Mouse (Mus musculus) lung, postnatal 0 days (tissue): ENCODE measurements around the gene Mia. TPM values are rescaled to one million over a fixed set of nuclear protein-coding genes. Genes with fewer than 3 reads are reported as not detected.

Experiments used
- ATAC-seq: fragments of 200-750 bp; cut with Nextera tagmentation; 2 replicates; pipeline ENCODE4 v1.8.0; 2017; ENCODE audit warnings: moderate library complexity
- DNase-seq: peaks from one replicate; pipeline ENCODE4 v3.0.0-alpha.2; 2016; ENCODE audit warnings: low spot score
- H3K27ac ChIP-seq: fragments of 300-500 bp; sonication (generic); 2 replicates; pipeline ENCODE4 v1.5.1; 2014; ENCODE audit warnings: antibody characterized with exemption, mild to moderate bottlenecking, low read length, mixed read lengths
- H3K27me3 ChIP-seq: fragments of 300-500 bp; sonication (generic); replicated peaks from 2 replicates; pipeline ENCODE4 v1.6.1; 2014; ENCODE audit warnings: low read length, mixed read lengths; ENCODE audit not compliant: insufficient read depth
- H3K36me3 ChIP-seq: fragments of 300-500 bp; sonication (generic); 2 replicates; pipeline ENCODE4 v1.6.1; 2014; ENCODE audit warnings: low read length, mixed read lengths; ENCODE audit not compliant: insufficient read depth
- H3K4me1 ChIP-seq: fragments of 300-500 bp; sonication (generic); 2 replicates; pipeline ENCODE4 v1.6.1; 2014; ENCODE audit warnings: antibody characterized with exemption, low read depth, low read length, mixed read lengths; ENCODE audit not compliant: insufficient read depth
- H3K4me2 ChIP-seq: fragments of 300-500 bp; sonication (generic); replicated peaks from 2 replicates; pipeline ENCODE4 v1.6.1; 2014; ENCODE audit warnings: low read depth, mild to moderate bottlenecking, low read length, moderate library complexity, mixed read lengths
- H3K4me3 ChIP-seq: fragments of 300-500 bp; sonication (generic); 2 replicates; pipeline ENCODE4 v1.5.1; 2014; ENCODE audit warnings: low read depth, low read length
- H3K9ac ChIP-seq: fragments of 300-500 bp; sonication (generic); replicated peaks from 2 replicates; pipeline ENCODE4 v1.6.1; 2014; ENCODE audit warnings: low read depth, mild to moderate bottlenecking
- H3K9me3 ChIP-seq: fragments of 300-500 bp; sonication (generic); 2 replicates; pipeline ENCODE4 v1.6.1; 2016; ENCODE audit warnings: low read length, mixed read lengths
- CTCF ChIP-seq: IDR thresholded peaks from 2 replicates; pipeline ENCODE4 v1.5.1; 2016; ENCODE audit warnings: antibody characterized with exemption, mild to moderate bottlenecking
- EP300 ChIP-seq: IDR thresholded peaks from 2 replicates; pipeline ENCODE4 v1.6.1; 2016; ENCODE audit warnings: antibody characterized with exemption, mild to moderate bottlenecking, control low read depth
- WGBS: fragments of 180-500 bp; shearing (Covaris S2); extraction: QIAGEN DNeasy Blood & Tissue Kit; methylation state at CpG from one replicate; pipeline ENCODE4 v1.1.7; 2014; 5-methylcytosine and 5-hydroxymethylcytosine counted together
- polyA plus RNA-seq: library from polyadenylated mRNA; unstranded; fragments of >200 nt; fragmentation: Nextera tagmentation; extraction: Ambion mirVana; gene quantifications from 2 replicates; pipeline ENCODE4 v1.2.1, GENCODE M21; 2015

Gene Mia
- polyA plus RNA-seq, 1 experiment from 2014 or later = 31.5 TPM

DNA sequence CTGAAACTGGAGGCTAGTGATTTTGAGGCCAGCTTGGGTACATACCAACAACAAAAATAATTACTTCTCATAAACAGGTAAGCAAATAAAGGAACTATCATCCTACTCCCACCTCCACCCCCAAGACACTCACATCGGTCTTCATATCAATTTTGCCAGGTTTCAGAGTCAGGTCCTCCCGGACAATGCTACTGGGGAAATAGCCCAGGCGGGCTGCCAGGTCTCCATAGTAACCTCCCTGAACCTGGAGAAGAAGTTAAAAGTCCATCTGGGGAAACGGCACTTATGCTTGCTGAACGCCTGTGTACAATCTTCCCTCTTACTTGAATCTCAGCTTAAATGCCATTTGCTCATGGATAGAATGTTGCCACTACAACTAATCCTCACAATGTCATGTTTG is 921 bp downstream of the Mia start:
- Histone ChIP-seq H3K4me3 (no peak overlapping the region), H3K9me3 (no peaks in the 10 kb centered on the region), H3K4me1 (peaks cover 8% of the 10 kb centered on the region; the same call in 1 of the 2 replicates), H3K36me3 (no peaks in the 10 kb centered on the region), H3K9ac (no peak overlapping the region), H3K27ac (peak overlapping the region; percentile 59; the same call in 1 of the 2 replicates), H3K27me3 (no peaks in the 10 kb centered on the region), H3K4me2 (no peak overlapping the region)
- DNase-seq = peak; percentile 62
- no peak for TF ChIP-seq EP300
- no peak for TF ChIP-seq CTCF
- no peak for ATAC-seq
- 28% methylated on average over 5 of the region's 5 CpGs for WGBS

DNA sequence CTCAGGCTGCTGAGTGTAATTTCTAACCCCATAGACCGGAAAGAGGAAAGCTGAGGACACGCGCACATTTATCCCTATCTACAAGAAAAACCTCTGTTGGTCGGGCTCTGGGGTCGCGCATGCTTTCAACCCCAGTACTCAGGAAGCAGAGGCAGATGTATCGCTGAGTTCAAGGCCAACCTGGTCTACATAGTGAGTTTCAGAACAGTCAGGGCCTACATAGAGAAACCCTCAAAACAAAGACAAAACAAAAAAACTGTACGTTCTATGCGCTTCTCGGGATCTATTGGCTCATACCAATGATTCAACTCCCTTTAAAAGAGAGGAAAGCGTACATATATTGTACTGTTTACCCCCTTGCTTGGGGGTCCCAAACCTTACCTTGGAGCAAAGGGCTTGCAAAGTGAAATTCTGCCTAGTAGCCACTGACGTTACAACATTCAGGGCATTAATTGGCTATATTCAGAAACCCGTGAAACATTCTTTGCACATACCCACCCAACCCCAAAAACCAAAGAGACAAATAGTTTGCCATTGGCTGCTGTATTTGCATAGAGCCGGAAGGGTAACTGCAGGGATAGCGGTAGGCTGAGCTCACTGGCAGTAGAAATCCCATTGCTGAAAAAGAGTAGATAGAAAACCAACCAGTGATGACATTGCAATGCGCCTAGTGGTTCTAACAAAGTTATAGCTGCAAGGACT is 1.6 kb downstream of the Mia start:
- TF ChIP-seq EP300 = no peak; the same call in 1 of the 2 replicates
- no peak for TF ChIP-seq CTCF
- peak overlapping the region; percentile 75 for H3K4me3 ChIP-seq
- DNase-seq = no peak
- peak overlapping the region; percentile 53 for H3K4me2 ChIP-seq
- peak overlapping the region; percentile 94 for H3K27ac ChIP-seq
- ATAC-seq = no peak
- no peak overlapping the region for H3K9ac ChIP-seq
- 0 out of 2 replicates have a peak, but pooled peaks cover under 1% of the 10 kb centered on the region for H3K36me3 ChIP-seq
- WGBS = 35% methylated on average over 16 of the region's 16 CpGs
- no peaks in the 10 kb centered on the region for H3K9me3 ChIP-seq
- peaks cover 8% of the 10 kb centered on the region; the same call in 1 of the 2 replicates for H3K4me1 ChIP-seq
- no peaks in the 10 kb centered on the region for H3K27me3 ChIP-seq

DNA sequence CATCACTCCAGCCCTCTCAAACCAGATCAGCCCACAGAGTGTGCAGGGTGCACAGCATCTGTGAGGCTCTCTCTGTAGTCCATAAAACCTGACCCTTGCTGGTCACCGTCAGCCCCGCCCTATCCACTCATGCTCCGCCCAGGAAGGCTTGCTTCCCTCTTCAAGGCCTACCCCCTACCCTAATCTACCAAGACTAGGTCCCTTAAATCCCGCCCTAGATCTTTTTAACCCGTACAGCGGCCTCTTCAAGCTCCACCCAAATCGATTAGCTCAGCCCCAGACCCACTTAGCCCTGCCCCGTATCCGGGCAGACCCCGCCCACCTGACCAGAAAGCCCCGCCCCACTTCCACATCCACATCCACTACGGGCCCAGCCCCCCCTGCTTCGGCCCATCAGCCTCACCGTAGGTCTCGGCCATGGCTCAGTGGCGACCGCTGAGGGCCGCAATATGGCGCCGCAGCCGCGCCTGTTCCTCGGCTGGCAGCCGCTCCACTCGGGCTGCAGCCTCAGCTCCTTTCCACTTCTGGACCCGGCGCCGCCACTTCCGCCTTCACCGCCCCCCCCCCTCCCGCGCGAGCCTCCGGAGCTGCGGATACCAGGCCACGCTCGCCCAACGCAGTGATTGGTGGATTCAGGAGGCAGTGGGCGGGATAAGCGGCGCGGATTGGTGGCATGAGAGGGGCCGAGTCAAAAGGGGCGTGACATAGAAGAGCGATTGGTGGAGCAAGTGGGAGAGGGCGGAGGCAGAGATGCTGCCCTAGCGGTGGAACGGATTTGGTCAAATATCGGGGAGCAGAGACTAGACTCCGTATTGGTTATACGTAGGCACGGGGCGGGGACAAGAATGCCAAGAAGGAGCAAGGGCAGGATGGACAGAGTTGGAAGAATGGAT is 2.4 kb downstream of the Mia start, which contains the start of gene Rab4b:
Gene Rab4b, minus strand, starts transcription at position 573 of the 893 bp plus-strand sequence.
- WGBS = under 1% methylated on average over 49 of the region's 53 CpGs
- peak within 1 kb of the TSS; percentile 53 for H3K4me2 ChIP-seq

DNA sequence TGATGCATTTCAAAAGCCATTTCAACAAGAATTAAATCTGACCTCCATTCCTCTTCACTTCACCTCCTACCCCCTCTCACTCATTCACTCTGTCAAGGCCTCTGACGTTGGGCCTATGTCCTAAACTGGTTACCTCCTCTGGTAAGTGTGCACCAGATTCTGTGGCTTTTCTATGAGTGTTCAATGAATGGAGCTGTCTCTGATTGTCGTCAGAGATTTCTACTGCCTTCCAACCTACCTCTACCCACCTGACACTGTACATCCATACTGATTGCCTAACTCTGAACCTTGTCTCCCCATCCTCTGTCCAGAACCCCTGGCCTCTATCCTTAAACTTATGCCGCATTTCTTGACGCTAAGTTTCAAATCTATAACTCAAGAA is 3.0 kb downstream of the Mia start:
- H3K27ac ChIP-seq = peak overlapping the region; percentile 94
- H3K4me3 ChIP-seq = peak overlapping the region; percentile 75
- H3K4me1 ChIP-seq = peaks cover 8% of the 10 kb centered on the region; the same call in 1 of the 2 replicates
- WGBS = 8% methylated on average over 4 of the region's 4 CpGs
- DNase-seq (no peak), ATAC-seq (no peak)
- H3K9ac ChIP-seq = peak overlapping the region; percentile 51
- H3K36me3 ChIP-seq = peaks cover 11% of the 10 kb centered on the region
- TF ChIP-seq CTCF (no peak), EP300 (no peak)
- peak overlapping the region; percentile 47 for H3K4me2 ChIP-seq
- H3K9me3 ChIP-seq = no peaks in the 10 kb centered on the region
- H3K27me3 ChIP-seq = no peaks in the 10 kb centered on the region

More for the DNA sequence above, 2.4 kb downstream of the Mia start, which contains the start of gene Rab4b:
- Histone ChIP-seq H3K4me1 (peaks cover 8% of the 10 kb centered on the region; the same call in 1 of the 2 replicates), H3K27me3 (no peaks in the 10 kb centered on the region), H3K9ac (peak within 1 kb of the TSS; percentile 51), H3K27ac (peak within 1 kb of the TSS; percentile 94), H3K4me3 (peak within 1 kb of the TSS; percentile 75), H3K9me3 (no peaks in the 10 kb centered on the region), H3K36me3 (peaks cover 5% of the 10 kb centered on the region)
- ATAC-seq (peak; percentile 98), DNase-seq (peak; percentile 100)
- peak; percentile 76 for TF ChIP-seq CTCF
- no peak for TF ChIP-seq EP300

DNA sequence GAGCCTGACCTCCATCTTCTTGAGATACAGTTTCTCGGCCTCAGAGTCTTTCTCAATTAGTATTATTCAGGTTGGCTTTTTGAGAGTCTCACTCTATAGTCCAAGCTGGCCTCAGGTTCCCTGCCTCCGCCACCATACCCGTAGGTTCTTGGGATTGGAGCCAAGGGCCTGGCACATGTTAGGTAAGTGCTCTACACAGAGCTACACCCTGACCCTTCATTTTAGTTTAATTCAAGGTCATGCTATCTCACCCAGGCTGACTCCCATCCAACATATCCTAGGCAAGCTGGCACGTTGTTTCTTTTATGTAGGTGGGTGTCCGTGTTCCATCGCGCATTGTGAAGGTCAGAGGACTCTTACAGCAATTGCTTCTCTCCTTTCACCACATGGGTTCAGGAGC is 6.1 kb downstream of the Mia start:
- DNase-seq = no peak
- H3K36me3 ChIP-seq = peaks cover 23% of the 10 kb centered on the region
- no peak for ATAC-seq
- peaks cover 8% of the 10 kb centered on the region; the same call in 1 of the 2 replicates for H3K4me1 ChIP-seq
- WGBS = 83% methylated on average over 7 of the region's 7 CpGs
- no peak overlapping the region for H3K4me3 ChIP-seq
- no peak overlapping the region for H3K9ac ChIP-seq
- TF ChIP-seq CTCF = no peak
- TF ChIP-seq EP300 = no peak
- H3K9me3 ChIP-seq = no peaks in the 10 kb centered on the region
- H3K27me3 ChIP-seq = no peaks in the 10 kb centered on the region
- no peak overlapping the region for H3K4me2 ChIP-seq
- no peak overlapping the region for H3K27ac ChIP-seq

DNA sequence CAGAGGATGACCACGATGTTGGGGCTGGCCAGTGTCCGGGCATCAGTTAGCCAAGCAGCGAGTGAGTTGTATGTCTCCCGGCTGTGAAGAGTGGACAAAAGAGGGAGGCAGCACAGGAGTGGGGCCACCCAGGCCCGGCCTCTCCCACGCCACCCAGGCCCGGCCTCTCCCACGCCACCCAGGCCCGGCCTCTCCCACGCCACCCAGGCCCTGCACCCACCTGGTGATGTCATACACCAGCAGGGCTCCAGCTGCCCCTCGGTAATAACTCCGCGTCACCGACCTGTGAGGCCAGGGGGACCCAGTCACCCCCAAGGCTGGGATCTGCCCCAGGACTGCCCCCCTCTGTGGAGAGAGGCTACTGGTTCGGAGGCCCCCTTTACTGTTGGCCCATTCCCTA is 6.5 kb downstream of the Mia start:
- no peaks in the 10 kb centered on the region for H3K9me3 ChIP-seq
- H3K9ac ChIP-seq = no peak overlapping the region
- no peak for TF ChIP-seq CTCF
- no peak for TF ChIP-seq EP300
- no peak for DNase-seq
- H3K4me2 ChIP-seq = no peak overlapping the region
- peaks cover 8% of the 10 kb centered on the region; the same call in 1 of the 2 replicates for H3K4me1 ChIP-seq
- peaks cover 23% of the 10 kb centered on the region for H3K36me3 ChIP-seq
- no peak overlapping the region for H3K27ac ChIP-seq
- no peak overlapping the region for H3K4me3 ChIP-seq
- WGBS = 97% methylated on average over 15 of the region's 15 CpGs
- H3K27me3 ChIP-seq = no peaks in the 10 kb centered on the region
- ATAC-seq = no peak
